Mouse (Mus musculus) spleen, adult 2 months (tissue): ENCODE data around the gene Sdha.

Experiments
- CTCF ChIP-seq: fragments of 200-500 bp; IDR thresholded peaks from 2 replicates; pipeline ENCODE4 v1.5.1; 2011; ENCODE audit warnings: mild to moderate bottlenecking, inconsistent platforms; ENCODE audit not compliant: insufficient read depth, insufficient read length, insufficient replicate concordance; ENCODE audit errors: extremely low read depth
- POLR2A ChIP-seq: fragments of 200-500 bp; IDR thresholded peaks from 2 replicates; pipeline ENCODE4 v1.6.1; 2011; ENCODE audit warnings: low read depth, low read length, inconsistent platforms

GRCm38 (mm10) chr13:74363859-74364235 is 13.8 kb upstream of the Sdha start, which contains the start of gene Lrrc14b:
- TF ChIP-seq POLR2A (no peak), CTCF (no peak)
